Mouse (Mus musculus): Measurements from ENCODE around the gene AL731706.1. TPM values are rescaled to one million over a fixed set of nuclear protein-coding genes. Genes with fewer than 3 reads are reported as not detected.
"Not testable (repeated sequence)": the region's sequence is repeated elsewhere in the genome, so short reads cannot be mapped to it uniquely, and the experiment has no call there.

The AL731706.1 gene
- polyA plus RNA-seq, 1 experiment from 2014 or later = 45.6 TPM

- peaks cover 6% of the 10 kb centered on the region; the same call in 1 of the 2 replicates for H3K4me1 ChIP-seq (replicated peaks)
- no peaks in the 10 kb centered on the region for H3K27me3 ChIP-seq (replicated peaks)
- no peak overlapping the region for H3K4me2 ChIP-seq (replicated peaks)
- H3K36me3 ChIP-seq = no peaks in the 10 kb centered on the region
- H3K9me3 ChIP-seq = no peaks in the 10 kb centered on the region
- no peak overlapping the region for H3K4me3 ChIP-seq (replicated peaks)
- no peak overlapping the region for H3K27ac ChIP-seq
- H3K9ac ChIP-seq = no peak overlapping the region
- WGBS = 58% methylated on average over 2 of the region's 2 CpGs
- ATAC-seq = no peak
These were observed 4.9 kb upstream of the AL731706.1 start for GRCm38 (mm10) chr2:136896131-136896530.

- no peak for ATAC-seq
- 84% methylated on average over 2 of the region's 2 CpGs for whole genome bisulfite sequencing
- Histone ChIP-seq H3K27me3 (replicated peaks) (no peaks in the 10 kb centered on the region), H3K36me3 (no peaks in the 10 kb centered on the region), H3K4me3 (replicated peaks) (no peak overlapping the region), H3K9me3 (no peaks in the 10 kb centered on the region), H3K9ac (no peak overlapping the region), H3K27ac (no peak overlapping the region), H3K4me1 (replicated peaks) (peaks cover 6% of the 10 kb centered on the region; the same call in 1 of the 2 replicates), H3K4me2 (replicated peaks) (no peak overlapping the region)
These were observed 3.3 kb upstream of the AL731706.1 start for GRCm38 (mm10) chr2:136894494-136894893.

GRCm38 (mm10) chr2:136891951-136892371 lies 772 bp upstream of the AL731706.1 start:
- peak; percentile 87 for ATAC-seq
- no peaks in the 10 kb centered on the region for H3K36me3 ChIP-seq
- H3K27me3 ChIP-seq (replicated peaks) = no peaks in the 10 kb centered on the region
- H3K27ac ChIP-seq = 0 out of 2 replicates have a peak overlapping the region, but pooled peaks have one; percentile 64
- H3K4me1 ChIP-seq (replicated peaks) = peaks cover 6% of the 10 kb centered on the region; the same call in 1 of the 2 replicates
- no peaks in the 10 kb centered on the region for H3K9me3 ChIP-seq
- under 1% methylated on average over 23 of the region's 23 CpGs for WGBS
- H3K4me3 ChIP-seq (replicated peaks) = peak overlapping the region; percentile 79
- peak overlapping the region; percentile 64 for H3K9ac ChIP-seq
- peak overlapping the region; percentile 51 for H3K4me2 ChIP-seq (replicated peaks)

GRCm38 (mm10) chr2:136890716-136891067 lies 497 bp downstream of the AL731706.1 start:
- not testable (repeated sequence) for H3K9me3 ChIP-seq; H3K27me3 ChIP-seq (replicated peaks); H3K4me1 ChIP-seq (replicated peaks); H3K36me3 ChIP-seq
- H3K27ac ChIP-seq = peak overlapping the region; percentile 88
- H3K4me3 ChIP-seq (replicated peaks) = peak overlapping the region; percentile 79
- 5% methylated on average over 15 of the region's 15 CpGs for WGBS
- peak; percentile 72 for ATAC-seq
- peak overlapping the region; percentile 46 for H3K4me2 ChIP-seq (replicated peaks)
- H3K9ac ChIP-seq = peak overlapping the region; percentile 74

- Histone ChIP-seq H3K27ac (no peak overlapping the region), H3K27me3 (replicated peaks) (no peaks in the 10 kb centered on the region), H3K4me1 (replicated peaks) (no peaks in the 10 kb centered on the region; the same call in 1 of the 2 replicates), H3K4me2 (replicated peaks) (no peak overlapping the region), H3K36me3 (peaks cover 1% of the 10 kb centered on the region; the same call in 1 of the 2 replicates), H3K9ac (no peak overlapping the region), H3K9me3 (no peaks in the 10 kb centered on the region), H3K4me3 (replicated peaks) (no peak overlapping the region)
- ATAC-seq = no peak
- 58% methylated on average over 4 of the region's 4 CpGs for WGBS
These were observed 4.3 kb downstream of the AL731706.1 start for GRCm38 (mm10) chr2:136886846-136887245.

GRCm38 (mm10) chr2:136885579-136885978 lies 5.6 kb downstream of the AL731706.1 start, which contains the start of gene AL731706.2:
TSS of gene AL731706.2 (minus strand) at chr2:136885679.
- 95% methylated on average over 2 of the region's 2 CpGs for WGBS
- H3K36me3 ChIP-seq = peaks cover 9% of the 10 kb centered on the region
- no peaks in the 10 kb centered on the region for H3K27me3 ChIP-seq (replicated peaks)
- H3K9me3 ChIP-seq = no peaks in the 10 kb centered on the region
- H3K4me1 ChIP-seq (replicated peaks) = no peaks in the 10 kb centered on the region; the same call in 1 of the 2 replicates
- H3K9ac ChIP-seq = no peak within 1 kb of the TSS
- no peak within 1 kb of the TSS for H3K4me3 ChIP-seq (replicated peaks)
- ATAC-seq = no peak
- H3K4me2 ChIP-seq (replicated peaks) = no peak within 1 kb of the TSS
- H3K27ac ChIP-seq = no peak within 1 kb of the TSS

- H3K27me3 ChIP-seq (replicated peaks) = no peaks in the 10 kb centered on the region
- H3K9me3 ChIP-seq = no peaks in the 10 kb centered on the region
- no peak overlapping the region for H3K4me2 ChIP-seq (replicated peaks)
- H3K27ac ChIP-seq = no peak overlapping the region
- no peak overlapping the region for H3K4me3 ChIP-seq (replicated peaks)
- H3K36me3 ChIP-seq = no peaks in the 10 kb centered on the region
- H3K4me1 ChIP-seq (replicated peaks) = no peaks in the 10 kb centered on the region
- H3K9ac ChIP-seq = no peak overlapping the region
- ATAC-seq = no peak
- 54% methylated on average over 5 of the region's 5 CpGs for WGBS
These were observed 36.4 kb downstream of the AL731706.1 start for GRCm38 (mm10) chr2:136854543-136855388.

- ATAC-seq = no peak
- Histone ChIP-seq H3K4me3 (replicated peaks) (no peak overlapping the region), H3K9me3 (no peaks in the 10 kb centered on the region), H3K27ac (no peak overlapping the region), H3K27me3 (replicated peaks) (no peaks in the 10 kb centered on the region), H3K4me2 (replicated peaks) (no peak overlapping the region), H3K4me1 (replicated peaks) (no peaks in the 10 kb centered on the region), H3K9ac (no peak overlapping the region), H3K36me3 (no peaks in the 10 kb centered on the region)
- WGBS = 66% methylated on average over 3 of the region's 3 CpGs
These were observed 40.8 kb downstream of the AL731706.1 start for GRCm38 (mm10) chr2:136850366-136850765.

- Histone ChIP-seq H3K9ac (no peak overlapping the region), H3K4me3 (replicated peaks) (no peak overlapping the region), H3K27ac (no peak overlapping the region), H3K4me1 (replicated peaks) (no peaks in the 10 kb centered on the region), H3K9me3 (no peaks in the 10 kb centered on the region), H3K36me3 (no peaks in the 10 kb centered on the region), H3K4me2 (replicated peaks) (no peak overlapping the region), H3K27me3 (replicated peaks) (no peaks in the 10 kb centered on the region)
- WGBS = 43% methylated on average over 1 of the region's 1 CpGs
- ATAC-seq = peak; percentile 72
These were observed 53.2 kb downstream of the AL731706.1 start for GRCm38 (mm10) chr2:136837994-136838393.

- Histone ChIP-seq H3K9ac (no peak overlapping the region), H3K27ac (no peak overlapping the region), H3K27me3 (replicated peaks) (no peaks in the 10 kb centered on the region), H3K4me2 (replicated peaks) (no peak overlapping the region), H3K9me3 (no peaks in the 10 kb centered on the region), H3K4me3 (replicated peaks) (no peak overlapping the region), H3K4me1 (replicated peaks) (no peaks in the 10 kb centered on the region), H3K36me3 (no peaks in the 10 kb centered on the region)
- no peak for ATAC-seq
- WGBS = 69% methylated on average over 3 of the region's 3 CpGs
These were observed 55.3 kb downstream of the AL731706.1 start for GRCm38 (mm10) chr2:136835882-136836281.

- 58% methylated on average over 1 of the region's 1 CpGs for WGBS
- Histone ChIP-seq H3K9me3 (no peaks in the 10 kb centered on the region), H3K36me3 (no peaks in the 10 kb centered on the region), H3K4me3 (replicated peaks) (no peak overlapping the region), H3K27ac (no peak overlapping the region), H3K9ac (no peak overlapping the region), H3K4me1 (replicated peaks) (no peaks in the 10 kb centered on the region), H3K4me2 (replicated peaks) (no peak overlapping the region), H3K27me3 (replicated peaks) (no peaks in the 10 kb centered on the region)
- peak; percentile 90 for ATAC-seq
These were observed 56.5 kb downstream of the AL731706.1 start for GRCm38 (mm10) chr2:136834715-136835075.

- ATAC-seq = peak; percentile 62
- 71% methylated on average over 3 of the region's 3 CpGs for WGBS
- Histone ChIP-seq H3K9ac (no peak overlapping the region), H3K4me2 (replicated peaks) (no peak overlapping the region), H3K4me1 (replicated peaks) (no peaks in the 10 kb centered on the region), H3K36me3 (no peaks in the 10 kb centered on the region), H3K4me3 (replicated peaks) (no peak overlapping the region), H3K27me3 (replicated peaks) (no peaks in the 10 kb centered on the region), H3K27ac (no peak overlapping the region), H3K9me3 (no peaks in the 10 kb centered on the region)
These were observed 57.0 kb downstream of the AL731706.1 start for GRCm38 (mm10) chr2:136833976-136834714.
